Mouse (Mus musculus): Measurements from ENCODE around the gene Cldn34c4.

The Cldn34c4 gene

GRCm38 (mm10) chrX:127736454-127736853 lies at the start of gene Cldn34c4:
Gene Cldn34c4 (minus strand): TSS chrX:127736554.
- no peak for DNase-seq (ENCODE audit: low spot score in 2 of 2)

DNA sequence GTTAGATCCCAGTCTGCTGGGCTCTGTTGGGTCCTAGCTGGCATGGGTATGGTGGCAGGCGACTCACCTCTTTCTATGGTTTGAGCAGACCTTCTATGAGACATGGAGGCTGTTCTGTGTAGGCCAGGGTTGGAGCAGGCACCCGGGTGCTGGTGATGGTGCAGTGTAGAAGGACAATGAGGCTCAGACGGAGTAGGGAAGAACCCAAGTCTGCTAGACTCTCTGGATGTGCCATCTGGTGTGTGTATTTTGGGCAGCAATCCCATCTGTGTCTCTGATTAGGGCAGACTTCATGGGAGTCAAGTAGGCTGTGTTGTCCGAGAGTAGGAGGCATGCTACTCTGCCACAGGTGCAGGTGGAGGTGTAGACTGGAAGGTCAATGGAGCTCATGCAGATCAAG lies 10.7 kb upstream of the Cldn34c4 start:
- DNase-seq (ENCODE audit: low spot score in 2 of 2) = no peak
